In genomic region chr7:67878226-67878625, GRCm38 (mm10) we compare ENCODE assay signal across 16 mouse cellular contexts.
"Had no signal": no experiment of that assay in that cellular context is flagged by ENCODE, and none has a peak within 500 bp of the region (broad histone marks: within the 10 kb centered on the region; RNA-seq: fewer than 3 reads in every experiment).

No protein-coding gene starts in this region.

- H3K27ac ChIP-seq: intestine, embryonic 15.5 days; limb, embryonic 12.5 days; liver, embryonic 14.5 days; midbrain, embryonic 13.5 days; neural tube, embryonic 12.5 days; stomach, embryonic 15.5 days had no signal

- ATAC-seq: intestine, embryonic 15.5 days; midbrain, embryonic 13.5 days had no signal

- H3K4me3 ChIP-seq: intestine, embryonic 15.5 days; limb, embryonic 12.5 days; midbrain, embryonic 13.5 days; myocyte; neural tube, embryonic 12.5 days; stomach, embryonic 15.5 days had no signal

- H3K27me3 ChIP-seq: intestine, embryonic 15.5 days; limb, embryonic 12.5 days; midbrain, embryonic 13.5 days; neural tube, embryonic 12.5 days; stomach, embryonic 15.5 days had no signal

- DNase-seq: kidney, adult 18-20 months; kidney, postnatal 14 days; layer of hippocampus, adult 9-11 months; layer of hippocampus, postnatal 36 days; liver; lung, adult 18-20 months; lung, postnatal 4 days; thymus, adult 2 months; thymus, postnatal 25 days had no signal

- H3K9me3 ChIP-seq: intestine, embryonic 15.5 days; limb, embryonic 12.5 days; midbrain, embryonic 13.5 days; neural tube, embryonic 12.5 days; stomach, embryonic 15.5 days had no signal

- H3K4me2 ChIP-seq: intestine, embryonic 15.5 days; limb, embryonic 12.5 days; midbrain, embryonic 13.5 days; neural tube, embryonic 12.5 days; stomach, embryonic 15.5 days had no signal

- H3K36me3 ChIP-seq: intestine, embryonic 15.5 days; limb, embryonic 12.5 days; midbrain, embryonic 13.5 days; neural tube, embryonic 12.5 days; stomach, embryonic 15.5 days had no signal

- H3K4me1 ChIP-seq: intestine, embryonic 15.5 days; limb, embryonic 12.5 days; midbrain, embryonic 13.5 days; neural tube, embryonic 12.5 days; stomach, embryonic 15.5 days had no signal

- H3K9ac ChIP-seq: intestine, embryonic 15.5 days; limb, embryonic 12.5 days; liver, embryonic 14.5 days; midbrain, embryonic 13.5 days; neural tube, embryonic 12.5 days; stomach, embryonic 15.5 days had no signal
